Comparison of ENCODE assay signal across 31 mouse cellular contexts in the genomic region with DNA sequence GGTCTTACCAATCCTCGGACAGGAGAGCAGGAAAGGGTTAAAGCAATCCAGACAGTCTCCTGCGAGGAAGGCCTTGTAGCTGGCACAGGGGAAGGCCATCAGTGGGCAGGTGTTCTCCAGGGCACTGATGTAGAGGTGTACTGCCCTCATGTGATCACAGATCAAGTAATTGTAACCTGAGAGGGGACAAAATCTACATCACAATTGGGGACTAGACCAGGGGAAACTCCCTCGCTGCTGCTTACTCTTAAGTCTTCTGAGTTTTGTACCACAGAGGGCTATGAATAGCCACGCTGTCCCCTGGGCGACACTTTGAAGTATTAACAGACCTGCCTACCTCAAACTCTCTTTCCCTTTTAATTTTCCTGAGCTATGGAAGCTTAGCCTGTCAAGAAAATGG. TPM values are rescaled to one million over a fixed set of nuclear protein-coding genes. Genes with fewer than 3 reads are reported as not detected.
DNase-seq lines count a peak whose midpoint lies in the region; TF ChIP-seq lines count a peak whose summit lies in the region.
"Had no signal": no experiment of that assay in that cellular context is flagged by ENCODE, and none has a peak within 500 bp of the region (broad histone marks: within the 10 kb centered on the region; RNA-seq: fewer than 3 reads in every experiment).

No protein-coding gene starts in this region.

- DNase-seq in spleen, postnatal 36 days (ENCODE audit: low spot score in 2 of 2), result peak; percentile 23 to 32
- DNase-seq in spleen, adult 18-20 months, result no peak
- DNase-seq in CH12.LX (ENCODE audit: extremely low read depth) (peak; percentile 97), R1 (ENCODE audit: low read depth, low spot score) (peak; percentile 89)
- peak; percentile 62 for DNase-seq in splenic B cell, adult 2 months (ENCODE audit: low read depth, low spot score)
- DNase-seq in layer of hippocampus, postnatal 10 days (ENCODE audit: low spot score in 2 of 2), result no peak
- DNase-seq in thymus, adult 2 months, result no peak
- no peak for DNase-seq in urinary bladder, postnatal 4 days (ENCODE audit: low spot score in 2 of 2)
- DNase-seq: adrenal gland, postnatal 25 days; cerebellum, adult 11-12 months; cerebellum, adult 9-11 months; embryo, embryonic 11 days; gastrocnemius, adult 2 months; gastrocnemius, postnatal 36 days; heart, adult 18-20 months; kidney, adult 8-10 months; lung, postnatal 4 days had no signal

- H3K9ac ChIP-seq in CH12.LX (ENCODE audit: insufficient read depth, low read depth), result peak overlapping the region; percentile 58; the same call in 1 of the 2 replicates
- H3K9ac ChIP-seq: embryonic facial prominence, embryonic 13.5 days; heart, embryonic 12.5 days; intestine, embryonic 15.5 days; limb, embryonic 13.5 days; midbrain, embryonic 12.5 days; neural tube, embryonic 13.5 days had no signal

- peaks cover 5% of the 10 kb centered on the region; the same call in 1 of the 2 replicates for H3K79me2 ChIP-seq in CH12.LX (replicated peaks; ENCODE audit: control insufficient read depth, extremely low read depth, insufficient read depth, poor library complexity, severe bottlenecking)

- H3K27me3 ChIP-seq in CH12.LX (replicated peaks), result no peaks in the 10 kb centered on the region
- no peaks in the 10 kb centered on the region for H3K27me3 ChIP-seq in splenic B cell, adult 2 months (ENCODE audit: control insufficient read depth, insufficient read depth, low read length, poor library complexity, severe bottlenecking)
- H3K27me3 ChIP-seq in thymus, adult 2 months (ENCODE audit: control insufficient read depth, insufficient read depth, low read length), result no peaks in the 10 kb centered on the region
- H3K27me3 ChIP-seq: embryonic facial prominence, embryonic 13.5 days; heart, embryonic 12.5 days; intestine, embryonic 15.5 days; limb, embryonic 13.5 days; neural tube, embryonic 13.5 days had no signal

- peak; percentile 97 for TF ChIP-seq EP300 in CH12.LX (IDR thresholded peaks at IDR 0.05; ENCODE audit: low read length)

- H3K4me2 ChIP-seq in CH12.LX (ENCODE audit: insufficient read depth, low read depth, poor library complexity, severe bottlenecking), result peak overlapping the region; percentile 91
- H3K4me2 ChIP-seq: embryonic facial prominence, embryonic 13.5 days; heart, embryonic 12.5 days; intestine, embryonic 15.5 days; limb, embryonic 13.5 days; liver, embryonic 11.5 days; midbrain, embryonic 12.5 days; neural tube, embryonic 13.5 days had no signal

- dilution Hi-C loops in CH12.LX (cut with MboI; ENCODE audit: extremely low pct_ligation_motif_present, extremely low pct_unique_long_range_greater_than_20kb, low sequenced_read_pairs), result no loop called here

- in situ Hi-C loops in CH12.LX (cut with MboI; ENCODE audit: low pct_ligation_motif_present, low pct_unique_long_range_greater_than_20kb, low sequenced_read_pairs), result loop anchor here (5.0 kb wide), 1 partner anchor 45 kb away; the partner anchor contains the start of gene Adprh

- peak; percentile 43; the same call in 1 of the 2 replicates for TF ChIP-seq POLR2A in CH12.LX (IDR thresholded peaks at IDR 0.05; ENCODE audit: low read depth, low read length)
- no peak for TF ChIP-seq POLR2A in thymus, adult 2 months (IDR thresholded peaks at IDR 0.05; ENCODE audit: control insufficient read depth, extremely low read depth, insufficient read depth, low read length, poor library complexity)

- peak overlapping the region; percentile 98 for H3K27ac ChIP-seq in CH12.LX (ENCODE audit: insufficient read depth, low read depth)
- no peak overlapping the region for H3K27ac ChIP-seq in thymus, adult 2 months (ENCODE audit: control insufficient read depth, insufficient read depth, low read length)
- H3K27ac ChIP-seq: embryonic facial prominence, embryonic 13.5 days; gastrocnemius, adult 2 months; intestine, embryonic 15.5 days; kidney, postnatal 0 days; left cerebral cortex, adult 2 months; limb, embryonic 13.5 days; midbrain, embryonic 12.5 days; neural tube, embryonic 13.5 days had no signal

- TF ChIP-seq RAD21 in CH12.LX (IDR thresholded peaks at IDR 0.05; ENCODE audit: low read depth, low read length), result peak; percentile 79

- H3K36me3 ChIP-seq in CH12.LX (replicated peaks in 1 of 2; ENCODE audit: control insufficient read depth in 1 of 2, insufficient read depth in 1 of 2, low read length in 1 of 2), result peaks cover 0 to 2% of the 10 kb centered on the region in 2 experiments
- H3K36me3 ChIP-seq in splenic B cell, adult 2 months (ENCODE audit: control insufficient read depth, insufficient read depth, low read length, poor library complexity, severe bottlenecking), result no peaks in the 10 kb centered on the region
- no peaks in the 10 kb centered on the region for H3K36me3 ChIP-seq in thymus, adult 2 months (ENCODE audit: control insufficient read depth, insufficient read depth, low read length)
- H3K36me3 ChIP-seq: embryonic facial prominence, embryonic 13.5 days; G1E; heart, embryonic 12.5 days; intestine, embryonic 15.5 days; limb, embryonic 13.5 days; midbrain, embryonic 12.5 days; neural tube, embryonic 13.5 days had no signal

- peaks cover 54 to 93% of the 10 kb centered on the region in 2 experiments for H3K4me1 ChIP-seq in CH12.LX (ENCODE audit: control insufficient read depth in 1 of 2, insufficient read depth in 2 of 2)
- H3K4me1 ChIP-seq in thymus, adult 2 months (replicated peaks; ENCODE audit: control insufficient read depth, insufficient read depth, low read length), result peaks cover 9% of the 10 kb centered on the region
- H3K4me1 ChIP-seq: embryonic facial prominence, embryonic 13.5 days; intestine, embryonic 15.5 days; limb, embryonic 13.5 days; midbrain, embryonic 12.5 days; neural tube, embryonic 13.5 days had no signal

- WGBS in thymus, adult 2 months, result 70% methylated on average over 5 of the region's 5 CpGs

- H3K4me3 ChIP-seq in CH12.LX (replicated peaks in 1 of 3; ENCODE audit: low read depth in 2 of 3, low read length in 2 of 3, poor library complexity in 1 of 3), result peak overlapping the region; percentile 23 to 42 (median 27)
- no peak overlapping the region for H3K4me3 ChIP-seq in thymus, adult 2 months (ENCODE audit: control insufficient read depth, insufficient read depth, low read length)
- H3K4me3 ChIP-seq: embryonic facial prominence, embryonic 13.5 days; erythroblast, embryonic 14.5 days; gastrocnemius, adult 2 months; heart, embryonic 12.5 days; intestine, embryonic 15.5 days; left cerebral cortex, adult 2 months; limb, embryonic 13.5 days; megakaryocyte, embryonic 14.5 days; midbrain, embryonic 12.5 days; myocyte; neural tube, embryonic 13.5 days had no signal

- TF ChIP-seq CTCF in CH12.LX (conservative IDR thresholded peaks at IDR 0.05 in 1 of 2, IDR thresholded peaks at IDR 0.05 in 1 of 2; ENCODE audit: low read depth in 2 of 2, low read length in 2 of 2), result peak in 1 of 2 experiments; percentile 67; a peak in 2 of 4 replicates
- no peak for TF ChIP-seq CTCF in thymus, adult 2 months (IDR thresholded peaks at IDR 0.05; ENCODE audit: borderline replicate concordance, control insufficient read depth, extremely low read depth, insufficient read depth, low read length, poor library complexity)

- no peaks in the 10 kb centered on the region for H3K9me3 ChIP-seq in CH12.LX (replicated peaks; ENCODE audit: low read length)
- H3K9me3 ChIP-seq: embryonic facial prominence, embryonic 13.5 days; G1E; heart, embryonic 12.5 days; intestine, embryonic 15.5 days; limb, embryonic 13.5 days; megakaryocyte, embryonic 14.5 days; midbrain, embryonic 12.5 days; neural tube, embryonic 13.5 days had no signal

TF ChIP-seq in CH12.LX, 34 proteins besides CTCF, POLR2A, EP300 and RAD21 (continues in another document):
- peak; percentile 95 for TF ChIP-seq BHLHE40 (IDR thresholded peaks at IDR 0.05; ENCODE audit: low read depth, low read length)
- TF ChIP-seq IRF4 (IDR thresholded peaks at IDR 0.05; ENCODE audit: low read depth, low read length), result peak; percentile 92
- peak; percentile 37; the same call in 1 of the 2 replicates for TF ChIP-seq NELFE (IDR thresholded peaks at IDR 0.05; ENCODE audit: low read depth, low read length)
- TF ChIP-seq USF1 (IDR thresholded peaks at IDR 0.05; ENCODE audit: low read depth, low read length), result peak; percentile 80
- TF ChIP-seq ZMIZ1 (IDR thresholded peaks at IDR 0.05; ENCODE audit: low read depth, low read length), result peak; percentile 46; the same call in 1 of the 2 replicates
- no peak for TF ChIP-seq ZKSCAN1 (IDR thresholded peaks at IDR 0.05; ENCODE audit: borderline replicate concordance, low read depth, low read length)
- peak; percentile 79; the same call in 1 of the 2 replicates for TF ChIP-seq MAZ (IDR thresholded peaks at IDR 0.05; ENCODE audit: low read depth, low read length)
- peak; percentile 71; the same call in 1 of the 2 replicates for TF ChIP-seq JUND (conservative IDR thresholded peaks at IDR 0.05; ENCODE audit: low read depth, low read length)
- peak; percentile 31; the same call in 1 of the 2 replicates for TF ChIP-seq NRF1 (IDR thresholded peaks at IDR 0.05; ENCODE audit: low read depth, low read length)
- TF ChIP-seq KAT2A (IDR thresholded peaks at IDR 0.05; ENCODE audit: insufficient replicate concordance, low read length), result no peak
- peak; percentile 97 for TF ChIP-seq MYC (IDR thresholded peaks at IDR 0.05; ENCODE audit: low read depth, low read length)
- TF ChIP-seq GABPA (IDR thresholded peaks at IDR 0.05; ENCODE audit: insufficient replicate concordance, low read depth, low read length), result no peak
- TF ChIP-seq UBTF (IDR thresholded peaks at IDR 0.05; ENCODE audit: low read depth, low read length), result no peak

RNA-seq across cellular contexts. Expression of gene Pla1a, which starts 25.4 kb away (rescaled TPM):
- total RNA-seq in CH12.LX (2012; rRNA removed) (20.6 and 27.9 TPM in 2 replicates), CH12.LX (2014; rRNA removed) (12.3 and 14.3 TPM in 2 replicates)
- polyA plus RNA-seq in CH12.LX (2012; ENCODE audit: insufficient read length, low read depth), result 9.3 and 11.0 TPM in 2 replicates
- total RNA-seq in layer of hippocampus, postnatal 10 days (2021), result under 1 TPM; 0.62 to 0.98 TPM
- 4.1 and 5.5 TPM in 2 replicates for polyA plus RNA-seq in thymus, adult 2 months (2012; rRNA removed)
- total RNA-seq: hematopoietic stem cell, adult 5-6 weeks had no signal
- polyA plus RNA-seq: erythroblast, embryonic 14.5 days; G1E had no signal

RNA-seq across cellular contexts. Expression of gene Adprh, which starts 44.9 kb away (rescaled TPM):
- total RNA-seq in CH12.LX (2012; rRNA removed), result 47.3 and 67.7 TPM in 2 replicates
- total RNA-seq in CH12.LX (2014; rRNA removed), result 44.9 and 45.3 TPM in 2 replicates
- 82.9 and 93.2 TPM in 2 replicates for polyA plus RNA-seq in CH12.LX (2012; ENCODE audit: insufficient read length, low read depth)
- total RNA-seq in layer of hippocampus, postnatal 10 days (2021), result 10 to 100 TPM; 60.5 to 62.9 TPM
- 49.8 and 54.2 TPM in 2 replicates for polyA plus RNA-seq in thymus, adult 2 months (2012; rRNA removed)

RNA-seq across cellular contexts. Expression of gene Popdc2, which starts 45.6 kb away (rescaled TPM):
- total RNA-seq in CH12.LX (2012; rRNA removed), result 1.0 and 3.6 TPM in 2 replicates
- 0.17 and 0.30 TPM in 2 replicates for total RNA-seq in CH12.LX (2014; rRNA removed)
- 0.35 and 1.1 TPM in 2 replicates for polyA plus RNA-seq in CH12.LX (2012; ENCODE audit: insufficient read length, low read depth)
- under 1 TPM; 0.23 to 0.42 TPM for total RNA-seq in layer of hippocampus, postnatal 10 days (2021)
- 3.1 and 33.2 TPM in 2 replicates for polyA plus RNA-seq in thymus, adult 2 months (2012; rRNA removed)

RNA-seq across cellular contexts. Expression of gene Cd80, which starts 47.8 kb away (rescaled TPM):
- total RNA-seq in CH12.LX (2012; rRNA removed) (43.6 and 46.2 TPM in 2 replicates), CH12.LX (2014; rRNA removed) (54.3 and 57.8 TPM in 2 replicates)
- polyA plus RNA-seq in CH12.LX (2012; ENCODE audit: insufficient read length, low read depth), result 37.0 and 39.5 TPM in 2 replicates
- total RNA-seq in layer of hippocampus, postnatal 10 days (2021), result under 1 TPM; 0.18 to 0.42 TPM
- polyA plus RNA-seq in thymus, adult 2 months (2012; rRNA removed), result 3.5 and 5.2 TPM in 2 replicates
- total RNA-seq: hematopoietic stem cell, adult 5-6 weeks had no signal
- polyA plus RNA-seq: erythroblast, embryonic 14.5 days had no signal

Comparison
In these comparisons a context has a peak if more than half of its experiments do, and no peak if none do; other contexts are left out.
1. DNase-seq: peak in spleen, postnatal 36 days (2 of 2), CH12.LX (single experiment), R1 (single experiment) and splenic B cell, adult 2 months (single experiment); none in spleen, adult 18-20 months (0 of 2), layer of hippocampus, postnatal 10 days (0 of 2), thymus, adult 2 months (single experiment) and urinary bladder, postnatal 4 days (0 of 2).
2. RNA of gene Pla1a, which starts 25.4 kb away (total RNA-seq): 12.3 to 27.9 TPM in CH12.LX; 0.62 to 0.98 TPM in layer of hippocampus, postnatal 10 days; every median in the first group is over 4 times any median in the second.